Mouse (Mus musculus): ENCODE results near the gene Gm6588.

DNA sequence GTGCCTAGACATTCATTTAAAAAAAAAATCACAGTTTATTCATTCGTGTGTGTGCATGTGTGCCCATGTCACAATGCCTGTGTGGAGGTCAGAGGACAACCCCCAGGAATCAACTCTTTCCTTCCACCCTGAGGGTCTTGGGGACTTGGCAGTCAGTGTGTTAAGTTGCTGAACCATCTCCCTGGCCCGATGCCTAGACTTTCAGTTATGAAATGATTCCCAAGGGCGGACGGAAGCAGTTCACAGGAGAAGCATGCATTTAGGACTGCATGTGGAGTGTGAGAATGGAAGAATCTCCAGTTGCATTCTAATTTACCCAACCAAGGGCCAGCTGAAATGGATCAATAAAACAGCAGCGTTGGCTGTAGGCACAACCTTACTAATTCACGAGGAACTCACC is 17.1 kb downstream of the Gm6588 start:
- TF ChIP-seq POLR2A (IDR thresholded peaks at IDR 0.05; ENCODE audit: borderline replicate concordance, extremely low read depth, insufficient read depth, insufficient read length, poor library complexity, severe bottlenecking) (no peak), CTCF (IDR thresholded peaks at IDR 0.05; ENCODE audit: borderline replicate concordance, extremely low read depth, insufficient read depth, insufficient read length) (no peak)

Data from brain, embryonic 14.5 days (tissue).